Mouse (Mus musculus): ENCODE results near the gene Trappc5. TPM values are rescaled to one million over a fixed set of nuclear protein-coding genes. Genes with fewer than 3 reads are reported as not detected.

The Trappc5 gene
- total and polyA plus RNA-seq, 3 experiments = 43.0 to 48.6 TPM; not detected in 1

Other genes starting within 250 kb of the Trappc5 start
- gene Pex11g, start 208.6 kb upstream of the Trappc5 start, total RNA-seq (2012; rRNA removed) = 0.20 and 0.35 TPM in 2 replicates
- 1 to 10 TPM in 1 of 2 experiments, not detected in 1; 1.4 TPM for gene Pex11g, start 208.6 kb upstream of the Trappc5 start, polyA plus RNA-seq (2012; ENCODE audit: insufficient read depth in 1 of 2, insufficient read length in 2 of 2, low read depth in 1 of 2, low replicate concordance in 2 of 2, missing spikeins in 1 of 2)
- gene Tex45, start 205.4 kb upstream of the Trappc5 start, total RNA-seq (2012; rRNA removed) = 0.12 TPM in 1 of 2 replicates, not detected in the other
- under 1 TPM in 1 of 2 experiments, not detected in 1; 0.06 TPM for gene Tex45, start 205.4 kb upstream of the Trappc5 start, polyA plus RNA-seq (2012; ENCODE audit: insufficient read depth in 1 of 2, insufficient read length in 2 of 2, low read depth in 1 of 2, low replicate concordance in 2 of 2, missing spikeins in 1 of 2)
- 5.0 and 5.2 TPM in 2 replicates for gene Zfp358, start 183.2 kb upstream of the Trappc5 start, total RNA-seq (2012; rRNA removed)
- gene Zfp358, start 183.2 kb upstream of the Trappc5 start, polyA plus RNA-seq (2012; ENCODE audit: insufficient read depth in 1 of 2, insufficient read length in 2 of 2, low read depth in 1 of 2, low replicate concordance in 2 of 2, missing spikeins in 1 of 2) = 10 to 100 TPM in 1 of 2 experiments, not detected in 1; 12.0 TPM
- 15.2 and 18.0 TPM in 2 replicates for gene Mcoln1, start 175.8 kb upstream of the Trappc5 start, total RNA-seq (2012; rRNA removed)
- gene Mcoln1, start 175.8 kb upstream of the Trappc5 start, polyA plus RNA-seq (2012; ENCODE audit: insufficient read depth in 1 of 2, insufficient read length in 2 of 2, low read depth in 1 of 2, low replicate concordance in 2 of 2, missing spikeins in 1 of 2) = 10 to 100 TPM in 1 of 2 experiments, not detected in 1; 47.6 TPM
- 7.6 and 8.6 TPM in 2 replicates for gene Pnpla6, start 160.9 kb upstream of the Trappc5 start, total RNA-seq (2012; rRNA removed)
- 10 to 100 TPM in 1 of 2 experiments, not detected in 1; 16.5 TPM for gene Pnpla6, start 160.9 kb upstream of the Trappc5 start, polyA plus RNA-seq (2012; ENCODE audit: insufficient read depth in 1 of 2, insufficient read length in 2 of 2, low read depth in 1 of 2, low replicate concordance in 2 of 2, missing spikeins in 1 of 2)
- 0.56 and 1.2 TPM in 2 replicates for gene C330021F23Rik, start 108.3 kb upstream of the Trappc5 start, total RNA-seq (2012; rRNA removed)
- under 1 TPM in 1 of 2 experiments, not detected in 1; 0.53 TPM for gene C330021F23Rik, start 108.3 kb upstream of the Trappc5 start, polyA plus RNA-seq (2012; ENCODE audit: insufficient read depth in 1 of 2, insufficient read length in 2 of 2, low read depth in 1 of 2, low replicate concordance in 2 of 2, missing spikeins in 1 of 2)
- 0.36 and 0.62 TPM in 2 replicates for gene Camsap3, start 89.0 kb upstream of the Trappc5 start, total RNA-seq (2012; rRNA removed)
- 1 to 10 TPM in 1 of 2 experiments, not detected in 1; 5.1 TPM for gene Camsap3, start 89.0 kb upstream of the Trappc5 start, polyA plus RNA-seq (2012; ENCODE audit: insufficient read depth in 1 of 2, insufficient read length in 2 of 2, low read depth in 1 of 2, low replicate concordance in 2 of 2, missing spikeins in 1 of 2)
- gene Xab2, start 55.0 kb upstream of the Trappc5 start, total RNA-seq (2012; rRNA removed) = 60.6 and 68.1 TPM in 2 replicates
- 10 to 100 TPM; 54.8 to 90.4 TPM for gene Xab2, start 55.0 kb upstream of the Trappc5 start, polyA plus RNA-seq (2012; ENCODE audit: insufficient read depth in 1 of 2, insufficient read length in 2 of 2, low read depth in 1 of 2, low replicate concordance in 2 of 2, missing spikeins in 1 of 2)
- 52.8 and 58.7 TPM in 2 replicates for gene Pet100, start 54.8 kb upstream of the Trappc5 start, total RNA-seq (2012; rRNA removed)
- gene Pet100, start 54.8 kb upstream of the Trappc5 start, polyA plus RNA-seq (2012; ENCODE audit: insufficient read depth in 1 of 2, insufficient read length in 2 of 2, low read depth in 1 of 2, low replicate concordance in 2 of 2, missing spikeins in 1 of 2) = 10 to 100 TPM in 1 of 2 experiments, not detected in 1; 64.2 TPM
- 0.29 and 0.54 TPM in 2 replicates for gene Pcp2, start 50.8 kb upstream of the Trappc5 start, total RNA-seq (2012; rRNA removed)
- gene Pcp2, start 50.8 kb upstream of the Trappc5 start, polyA plus RNA-seq (2012; ENCODE audit: insufficient read depth in 1 of 2, insufficient read length in 2 of 2, low read depth in 1 of 2, low replicate concordance in 2 of 2, missing spikeins in 1 of 2) = under 1 TPM in 1 of 2 experiments, not detected in 1; 0.35 TPM
- gene Stxbp2, start 45.3 kb upstream of the Trappc5 start, total RNA-seq (2012; rRNA removed) = 81.1 and 82.1 TPM in 2 replicates
- gene Stxbp2, start 45.3 kb upstream of the Trappc5 start, polyA plus RNA-seq (2012; ENCODE audit: insufficient read depth in 1 of 2, insufficient read length in 2 of 2, low read depth in 1 of 2, low replicate concordance in 2 of 2, missing spikeins in 1 of 2) = 100 to 1,000 TPM; 117 to 186 TPM
- gene Retn, start 20.5 kb upstream of the Trappc5 start, total RNA-seq (2012; rRNA removed) = 0.23 and 0.33 TPM in 2 replicates
- gene Retn, start 20.5 kb upstream of the Trappc5 start, polyA plus RNA-seq (2012; ENCODE audit: insufficient read depth in 1 of 2, insufficient read length in 2 of 2, low read depth in 1 of 2, low replicate concordance in 2 of 2, missing spikeins in 1 of 2) = 1 to 10 TPM in 1 of 2 experiments, not detected in 1; 1.1 TPM
- not detected in 2 replicates for gene Mcemp1, start 10.5 kb upstream of the Trappc5 start, total RNA-seq (2012; rRNA removed)
- gene Mcemp1, start 10.5 kb upstream of the Trappc5 start, polyA plus RNA-seq (2012; ENCODE audit: insufficient read depth in 1 of 2, insufficient read length in 2 of 2, low read depth in 1 of 2, low replicate concordance in 2 of 2, missing spikeins in 1 of 2) = not detected
- 0.59 TPM in 1 of 2 replicates, not detected in the other for gene Fcor, start 3.9 kb upstream of the Trappc5 start, total RNA-seq (2012; rRNA removed)
- under 1 TPM in 1 of 2 experiments, not detected in 1; 0.84 TPM for gene Fcor, start 3.9 kb upstream of the Trappc5 start, polyA plus RNA-seq (2012; ENCODE audit: insufficient read depth in 1 of 2, insufficient read length in 2 of 2, low read depth in 1 of 2, low replicate concordance in 2 of 2, missing spikeins in 1 of 2)
- not detected in 2 replicates for gene Fcer2a, start 17.9 kb downstream of the Trappc5 start, total RNA-seq (2012; rRNA removed)
- under 1 TPM in 1 of 2 experiments, not detected in 1; 0.07 TPM for gene Fcer2a, start 17.9 kb downstream of the Trappc5 start, polyA plus RNA-seq (2012; ENCODE audit: insufficient read depth in 1 of 2, insufficient read length in 2 of 2, low read depth in 1 of 2, low replicate concordance in 2 of 2, missing spikeins in 1 of 2)
- gene Clec4g, start 44.4 kb downstream of the Trappc5 start, total RNA-seq (2012; rRNA removed) = not detected in 2 replicates
- not detected for gene Clec4g, start 44.4 kb downstream of the Trappc5 start, polyA plus RNA-seq (2012; ENCODE audit: insufficient read depth in 1 of 2, insufficient read length in 2 of 2, low read depth in 1 of 2, low replicate concordance in 2 of 2, missing spikeins in 1 of 2)
- not detected in 2 replicates for gene Cd209a, start 72.7 kb downstream of the Trappc5 start, total RNA-seq (2012; rRNA removed)
- gene Cd209a, start 72.7 kb downstream of the Trappc5 start, polyA plus RNA-seq (2012; ENCODE audit: insufficient read depth in 1 of 2, insufficient read length in 2 of 2, low read depth in 1 of 2, low replicate concordance in 2 of 2, missing spikeins in 1 of 2) = not detected
- gene Cd209e, start 178.0 kb downstream of the Trappc5 start, total RNA-seq (2012; rRNA removed) = not detected in 2 replicates
- gene Cd209e, start 178.0 kb downstream of the Trappc5 start, polyA plus RNA-seq (2012; ENCODE audit: insufficient read depth in 1 of 2, insufficient read length in 2 of 2, low read depth in 1 of 2, low replicate concordance in 2 of 2, missing spikeins in 1 of 2) = not detected
- not detected in 2 replicates for gene Cd209d, start 202.3 kb downstream of the Trappc5 start, total RNA-seq (2012; rRNA removed)
- gene Cd209d, start 202.3 kb downstream of the Trappc5 start, polyA plus RNA-seq (2012; ENCODE audit: insufficient read depth in 1 of 2, insufficient read length in 2 of 2, low read depth in 1 of 2, low replicate concordance in 2 of 2, missing spikeins in 1 of 2) = not detected

All from MEL (cell line).